Mouse (Mus musculus) CH12.LX (cell line): ENCODE measurements around the gene Hist1h3g. TPM values are rescaled to one million over a fixed set of nuclear protein-coding genes. Genes with fewer than 3 reads are reported as not detected.

Experiments
- DNase-seq: peaks from one replicate; pipeline ENCODE4 v3.0.0-alpha.2; 2013; ENCODE audit errors: extremely low read depth
- H3K27ac ChIP-seq: 2 replicates; pipeline ENCODE4 v1.5.1; 2012; ENCODE audit warnings: low read depth, mild to moderate bottlenecking, control low read depth, moderate library complexity; ENCODE audit not compliant: insufficient read depth
- H3K27me3 ChIP-seq: replicated peaks from 2 replicates; pipeline ENCODE3; 2012; ENCODE audit warnings: inconsistent platforms
- H3K36me3 ChIP-seq, 2 experiments: replicated peaks in 1 of 2; 2 replicates each; pipeline versions ENCODE3 to v1.6.1; 2012; ENCODE audit warnings: inconsistent platforms in 1 of 2, low read length in 1 of 2, mild to moderate bottlenecking in 1 of 2, mixed read lengths in 1 of 2, moderate library complexity in 1 of 2; ENCODE audit not compliant: control insufficient read depth in 1 of 2, insufficient read depth in 1 of 2
- H3K4me1 ChIP-seq, 2 experiments: 2 replicates each; pipeline ENCODE4 v1.6.1; 2012; ENCODE audit warnings: inconsistent platforms in 1 of 2, moderate library complexity in 1 of 2; ENCODE audit not compliant: insufficient read depth in 2 of 2, control insufficient read depth in 1 of 2
- H3K4me2 ChIP-seq: 2 replicates; pipeline ENCODE4 v1.6.1; 2012; ENCODE audit warnings: low read depth, mild to moderate bottlenecking, control low read depth; ENCODE audit not compliant: poor library complexity, insufficient read depth, severe bottlenecking
- H3K4me3 ChIP-seq, 3 experiments: fragments of 150-350 bp in 1 of 3; sonication (generic) in 1 of 3; replicated peaks in 1 of 3; 2 replicates each; pipeline versions ENCODE3 to v1.5.1; 2011 to 2012; ENCODE audit warnings: low read depth in 2 of 3, low read length in 2 of 3, mild to moderate bottlenecking in 2 of 3, moderate library complexity in 2 of 3, control low read depth in 1 of 3, improper control_type of control experiment in 1 of 3, inconsistent platforms in 1 of 3, mixed read lengths in 1 of 3; ENCODE audit not compliant: poor library complexity in 1 of 3
- H3K79me2 ChIP-seq: replicated peaks from 2 replicates; pipeline ENCODE4 v1.6.1; 2012; ENCODE audit warnings: mild to moderate bottlenecking, moderate library complexity; ENCODE audit not compliant: control insufficient read depth, poor library complexity, insufficient read depth, severe bottlenecking; ENCODE audit errors: extremely low read depth
- H3K9ac ChIP-seq: 2 replicates; pipeline ENCODE4 v1.6.1; 2012; ENCODE audit warnings: low read depth, mild to moderate bottlenecking, control low read depth, moderate library complexity; ENCODE audit not compliant: insufficient read depth
- H3K9me3 ChIP-seq: replicated peaks from 2 replicates; pipeline ENCODE3; 2012; ENCODE audit warnings: low read length, inconsistent platforms, mixed read lengths
- CHD1 ChIP-seq: IDR thresholded peaks from 2 replicates; pipeline ENCODE4 v1.6.1; 2012; ENCODE audit warnings: low read depth, low read length, improper control_type of control experiment, inconsistent platforms
- CTCF ChIP-seq, 2 experiments: IDR thresholded peaks in 1 of 2; conservative IDR thresholded peaks in 1 of 2; 2 replicates each; pipeline ENCODE4 v1.5.1; 2011 to 2012; ENCODE audit warnings: low read depth in 2 of 2, low read length in 2 of 2, improper control_type of control experiment in 1 of 2, inconsistent platforms in 1 of 2, mild to moderate bottlenecking in 1 of 2, moderate library complexity in 1 of 2
- ETS1 ChIP-seq: conservative IDR thresholded peaks from 2 replicates; pipeline ENCODE4 v1.6.1; 2012; ENCODE audit warnings: low read depth, mild to moderate bottlenecking, inconsistent platforms, low read length, improper control_type of control experiment, moderate library complexity
- GABPA ChIP-seq: IDR thresholded peaks from 2 replicates; pipeline ENCODE4 v1.6.1; 2012; ENCODE audit warnings: low read depth, low read length, improper control_type of control experiment, inconsistent platforms; ENCODE audit not compliant: insufficient replicate concordance
- MAX ChIP-seq: IDR thresholded peaks from 2 replicates; pipeline ENCODE4 v1.6.1; 2011; ENCODE audit warnings: low read length, improper control_type of control experiment
- MYC ChIP-seq: IDR thresholded peaks from 2 replicates; pipeline ENCODE4 v1.6.1; 2011; ENCODE audit warnings: low read depth, mild to moderate bottlenecking, improper control_type of control experiment, low read length
- NELFE ChIP-seq: IDR thresholded peaks from 2 replicates; pipeline ENCODE4 v1.6.1; 2011; ENCODE audit warnings: low read depth, low read length, improper control_type of control experiment
- POLR2A ChIP-seq: IDR thresholded peaks from 2 replicates; pipeline ENCODE4 v1.6.1; 2011; ENCODE audit warnings: low read depth, mild to moderate bottlenecking, improper control_type of control experiment, low read length
- POLR2AphosphoS2 ChIP-seq: IDR thresholded peaks from 2 replicates; pipeline ENCODE4 v1.6.1; 2011; ENCODE audit warnings: low read depth, low read length, improper control_type of control experiment
- RCOR1 ChIP-seq: conservative IDR thresholded peaks from 2 replicates; pipeline ENCODE4 v1.6.1; 2012; ENCODE audit warnings: low read depth, mild to moderate bottlenecking, inconsistent platforms, low read length, improper control_type of control experiment
- SIN3A ChIP-seq: IDR thresholded peaks from 2 replicates; pipeline ENCODE4 v1.6.1; 2012; ENCODE audit warnings: low read length, improper control_type of control experiment, inconsistent platforms
- TBP ChIP-seq: conservative IDR thresholded peaks from 2 replicates; pipeline ENCODE4 v1.6.1; 2011; ENCODE audit warnings: low read depth, low read length, improper control_type of control experiment
- UBTF ChIP-seq: IDR thresholded peaks from 2 replicates; pipeline ENCODE4 v1.6.1; 2012; ENCODE audit warnings: low read depth, mild to moderate bottlenecking, inconsistent platforms, low read length, improper control_type of control experiment, moderate library complexity
- ZC3H11A ChIP-seq: IDR thresholded peaks from 2 replicates; pipeline ENCODE4 v1.6.1; 2012; ENCODE audit warnings: low read depth, mild to moderate bottlenecking, inconsistent platforms, low read length, improper control_type of control experiment
- ZMIZ1 ChIP-seq: IDR thresholded peaks from 2 replicates; pipeline ENCODE4 v1.6.1; 2012; ENCODE audit warnings: low read depth, mild to moderate bottlenecking, inconsistent platforms, low read length, improper control_type of control experiment
- dilution Hi-C: fragments of 300-500 bp; cut with MboI; formaldehyde crosslinking; loops from 2 replicates; pipeline ENCODE4 v1.14.3; 2020; ENCODE audit warnings: low sequenced_read_pairs; ENCODE audit not compliant: extremely low pct_unique_long_range_greater_than_20kb, extremely low pct_ligation_motif_present
- in situ Hi-C: fragments of 300-500 bp; cut with MboI; formaldehyde crosslinking; loops from 3 replicates; pipeline ENCODE4 v1.14.3; 2019; ENCODE audit warnings: low sequenced_read_pairs, low pct_ligation_motif_present, low pct_unique_long_range_greater_than_20kb, mixed read lengths
- polyA plus RNA-seq: library from polyadenylated mRNA; unstranded; fragments of >175 nt; gene quantifications from 2 replicates; pipeline ENCODE4 v1.2.1, GENCODE M21; 2012; ENCODE audit warnings: low read depth; ENCODE audit not compliant: insufficient read length
- total RNA-seq, 2 experiments: library from RNA; depleted of rRNA; stranded (reverse); fragments of 300-350 nt in 1 of 2; fragments of >200 nt in 1 of 2; gene quantifications; 2 replicates each; pipeline ENCODE4 v1.2.3; 2012 to 2014

Hist1h3g gene
- total and polyA plus RNA-seq, 3 experiments = 3.4 to 608 (median 75.3) TPM

DNA sequence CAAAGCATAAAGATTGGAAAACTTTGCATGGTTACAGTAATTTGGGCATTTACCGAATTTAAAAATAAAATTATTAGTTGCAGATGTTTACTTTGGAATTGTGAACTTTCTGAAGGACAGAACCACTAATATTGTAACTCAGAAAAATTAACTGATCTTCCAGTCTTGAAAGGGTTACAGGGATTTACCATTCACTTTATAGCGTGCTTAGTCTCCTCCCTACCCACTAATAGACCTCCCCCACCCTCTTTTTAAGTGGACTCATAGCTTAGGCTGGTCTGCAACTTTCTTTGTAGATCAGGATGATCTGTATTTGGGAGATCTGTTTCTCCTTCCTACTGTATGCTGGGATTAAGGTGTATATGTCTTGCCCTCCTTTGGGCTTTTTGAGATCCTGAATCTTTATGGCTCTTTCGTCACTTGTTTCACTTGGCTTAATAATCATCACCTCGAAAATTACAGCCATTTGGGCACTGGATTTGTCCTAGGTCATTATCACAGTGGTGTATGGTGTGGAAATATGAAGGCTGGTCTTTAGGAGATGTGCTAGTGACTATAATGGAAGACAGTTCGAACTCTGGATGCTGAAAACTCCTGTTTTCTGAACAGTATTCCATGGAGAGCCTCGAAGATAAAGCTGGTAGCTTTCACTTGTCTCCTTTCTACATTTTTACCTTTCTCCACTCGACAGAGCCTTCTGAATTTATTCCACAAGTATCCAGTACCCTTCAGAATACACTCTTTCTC lies 1.0 kb downstream of the Hist1h3g start:
- H3K27me3 ChIP-seq = no peaks in the 10 kb centered on the region
- H3K9me3 ChIP-seq = no peaks in the 10 kb centered on the region
- dilution Hi-C loops = no loop called here
- peak overlapping the region; percentile 95 for H3K9ac ChIP-seq
- peaks cover 9 to 57% of the 10 kb centered on the region in 2 experiments; a peak in 3 of 4 replicates for H3K4me1 ChIP-seq
- H3K4me3 ChIP-seq = peak overlapping the region; percentile 49 to 58 (median 55)
- peak overlapping the region; percentile 93 for H3K4me2 ChIP-seq
- H3K36me3 ChIP-seq = no peaks in the 10 kb centered on the region
- TF ChIP-seq GABPA = no peak
- 0 out of 2 replicates have a peak, but pooled peaks have one; percentile 2 for TF ChIP-seq MYC
- peak; percentile 54; the same call in 1 of the 2 replicates for TF ChIP-seq POLR2A
- no peak for TF ChIP-seq ZC3H11A
- peak; percentile 21; the same call in 1 of the 2 replicates for TF ChIP-seq RCOR1
- no peak for TF ChIP-seq UBTF
- TF ChIP-seq CTCF (conservative IDR thresholded peaks at IDR 0.05 in 1 of 2, IDR thresholded peaks at IDR 0.05 in 1 of 2; ENCODE audit: low read depth in 2 of 2, low read length in 2 of 2) = no peak
- no peak for TF ChIP-seq CHD1
- TF ChIP-seq POLR2AphosphoS2 = peak; percentile 86
- 0 out of 2 replicates have a peak, but pooled peaks have one; percentile 57 for TF ChIP-seq SIN3A
- 0 out of 2 replicates have a peak, but pooled peaks have one; percentile 4 for TF ChIP-seq TBP
- no peak for TF ChIP-seq ETS1
- TF ChIP-seq ZMIZ1 = peak; percentile 93; the same call in 1 of the 2 replicates
- peak overlapping the region; percentile 80 for H3K27ac ChIP-seq
- in situ Hi-C loops = no loop called here
- DNase-seq = no peak
- no peaks in the 10 kb centered on the region for H3K79me2 ChIP-seq

DNA sequence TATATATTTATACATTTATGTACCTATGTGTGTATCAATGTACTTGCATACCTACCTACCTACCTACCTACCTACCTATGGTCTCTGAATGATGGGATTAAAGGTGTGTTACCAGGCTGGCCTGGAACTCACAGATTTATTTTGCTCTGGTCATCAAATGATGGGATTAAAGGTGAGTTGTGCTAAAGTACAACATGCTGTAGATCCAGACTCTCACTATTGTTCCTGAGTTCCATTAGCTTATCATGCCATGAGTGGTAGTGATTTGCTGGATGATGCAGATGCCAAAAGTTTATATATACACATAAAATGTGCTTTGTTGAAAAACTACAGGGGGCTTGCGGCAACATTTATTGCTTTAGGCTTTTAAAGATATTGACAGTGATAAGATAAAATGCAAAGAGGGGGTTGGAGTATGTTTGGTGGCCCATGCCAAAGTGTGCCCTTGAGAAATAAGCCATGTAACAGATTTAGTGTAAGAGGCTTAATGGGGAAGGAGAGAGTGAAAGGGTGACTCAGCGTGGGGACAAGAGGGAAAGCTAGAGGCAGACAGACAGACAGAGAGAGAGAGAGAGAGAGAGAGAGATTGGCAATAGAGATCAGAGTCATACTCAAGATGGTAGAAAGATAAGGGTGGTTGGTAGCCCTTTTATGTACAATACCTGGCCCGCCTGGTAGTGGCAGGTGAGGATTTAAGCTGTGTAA lies 1.9 kb downstream of the Hist1h3g start:
- Histone ChIP-seq H3K27me3 (no peaks in the 10 kb centered on the region), H3K27ac (peak overlapping the region; percentile 56), H3K4me2 (peak overlapping the region; percentile 81), H3K4me3 (peak overlapping the region in 1 of 3 experiments; percentile 55), H3K4me1 (peaks cover 9 to 58% of the 10 kb centered on the region in 2 experiments; a peak in 3 of 4 replicates), H3K36me3 (no peaks in the 10 kb centered on the region), H3K9me3 (no peaks in the 10 kb centered on the region), H3K79me2 (no peaks in the 10 kb centered on the region), H3K9ac (peak overlapping the region; percentile 95)
- dilution Hi-C loops = no loop called here
- DNase-seq = no peak
- TF ChIP-seq MAX (no peak), NELFE (no peak), CHD1 (no peak), ZMIZ1 (no peak; the same call in 1 of the 2 replicates), CTCF (conservative IDR thresholded peaks at IDR 0.05 in 1 of 2, IDR thresholded peaks at IDR 0.05 in 1 of 2; ENCODE audit: low read depth in 2 of 2, low read length in 2 of 2) (no peak)
- in situ Hi-C loops = no loop called here
